Mouse (Mus musculus) B cell, adult 2 months (primary cell): ENCODE results near the gene Ndufa12.

Experiments
- DNase-seq, 2 experiments: peaks; one replicate each; pipeline ENCODE4 v3.0.0; 2022

Gene Ndufa12

DNA sequence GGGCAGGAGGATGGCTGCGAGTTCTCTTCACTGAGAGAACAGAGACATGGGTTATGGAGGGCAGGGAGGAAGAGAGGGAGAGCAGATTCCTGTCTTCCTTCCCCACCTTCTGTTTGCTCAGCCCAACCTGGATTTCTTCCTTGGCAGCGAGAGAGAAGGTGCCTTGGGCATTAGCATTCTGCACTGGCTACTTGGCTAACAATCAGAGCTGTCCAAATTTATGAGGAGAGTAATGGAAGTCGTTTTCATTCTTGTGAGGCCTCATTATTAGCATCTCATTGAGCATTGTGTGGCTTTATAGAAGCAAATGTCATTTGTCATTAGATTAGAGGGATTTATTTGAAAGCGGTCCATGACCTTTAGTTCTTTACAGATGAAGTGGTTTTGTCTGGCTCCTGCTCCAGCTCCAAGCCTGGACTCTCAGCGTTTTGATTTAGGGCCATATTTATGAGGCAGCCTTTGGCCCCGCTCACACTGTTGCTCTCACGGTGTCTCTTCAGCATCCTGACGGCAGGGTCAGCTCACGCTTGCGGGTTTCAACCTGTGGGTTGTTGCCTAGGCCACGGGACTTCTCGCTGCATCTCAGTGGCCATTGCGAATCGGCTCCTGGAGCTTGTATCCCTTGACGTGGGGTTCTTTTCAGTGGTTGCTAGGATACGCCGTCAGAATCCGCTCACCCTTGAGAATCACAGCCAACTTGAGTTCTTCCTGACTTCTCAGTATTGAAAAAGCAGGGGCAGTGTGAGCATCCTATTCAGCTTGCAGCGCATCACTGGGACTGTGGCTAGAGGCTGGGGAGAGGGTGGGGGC, 31.9 kb downstream of the Ndufa12 start:
- DNase-seq, result no peak

DNA sequence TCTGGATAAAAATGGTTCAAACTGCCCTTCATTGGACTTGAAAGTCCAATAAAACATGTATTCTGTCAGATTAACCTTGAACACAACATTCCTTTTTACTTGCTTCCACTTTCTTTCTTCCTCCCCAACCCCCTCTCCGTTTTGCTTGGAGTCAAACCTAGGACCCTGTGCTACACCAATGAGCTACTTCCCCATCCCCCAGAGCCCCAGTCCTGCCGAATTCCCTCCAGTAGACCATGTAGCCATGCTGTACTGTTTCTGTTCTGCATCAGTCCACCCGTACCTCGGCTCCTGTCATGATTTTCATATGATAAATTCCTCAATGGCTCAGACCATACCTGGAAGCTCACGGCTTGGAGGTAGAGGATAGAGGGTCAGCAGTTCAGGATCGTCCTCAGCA, 32.5 kb downstream of the Ndufa12 start:
- DNase-seq, result no peak

DNA sequence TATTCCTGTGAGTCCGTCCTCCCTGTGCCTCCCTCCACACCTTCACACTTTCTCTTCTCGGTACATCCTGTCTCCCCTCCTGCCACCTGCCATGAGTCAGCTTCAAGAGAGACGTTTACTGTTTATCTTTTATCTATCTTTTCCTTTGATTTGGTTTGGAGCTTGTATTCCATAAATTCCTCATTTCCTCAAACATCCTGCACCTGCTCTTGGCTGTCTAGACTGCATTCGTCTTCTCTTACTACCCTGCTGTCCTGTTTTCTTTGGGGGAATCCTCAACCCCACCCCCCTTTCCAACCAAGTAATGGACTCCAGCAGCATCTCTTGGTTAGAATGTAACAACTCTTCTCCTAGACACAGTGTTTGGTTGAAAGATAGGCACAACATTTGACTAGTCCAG, 36.7 kb downstream of the Ndufa12 start:
- DNase-seq, result no peak

DNA sequence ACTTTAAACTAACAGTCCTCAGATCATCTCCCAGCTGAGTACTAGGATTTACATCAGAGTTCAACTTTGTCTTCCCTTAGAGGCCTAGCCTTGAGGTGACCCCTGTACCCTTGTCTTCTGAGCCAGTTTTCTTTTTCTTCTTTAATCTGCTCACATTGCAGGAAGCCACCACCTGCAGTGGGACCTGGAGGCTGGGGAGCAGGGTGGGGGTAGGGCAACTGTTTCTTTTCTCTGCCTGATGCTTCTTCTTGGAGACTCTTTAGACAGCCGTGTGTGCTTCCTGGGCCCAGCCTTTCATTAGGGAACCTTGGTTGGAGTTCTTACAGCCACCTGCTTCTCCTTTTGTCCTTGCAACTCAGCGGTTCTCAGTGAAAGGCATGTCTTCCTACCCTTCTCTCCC, 42.8 kb downstream of the Ndufa12 start:
- no peak for DNase-seq

DNA sequence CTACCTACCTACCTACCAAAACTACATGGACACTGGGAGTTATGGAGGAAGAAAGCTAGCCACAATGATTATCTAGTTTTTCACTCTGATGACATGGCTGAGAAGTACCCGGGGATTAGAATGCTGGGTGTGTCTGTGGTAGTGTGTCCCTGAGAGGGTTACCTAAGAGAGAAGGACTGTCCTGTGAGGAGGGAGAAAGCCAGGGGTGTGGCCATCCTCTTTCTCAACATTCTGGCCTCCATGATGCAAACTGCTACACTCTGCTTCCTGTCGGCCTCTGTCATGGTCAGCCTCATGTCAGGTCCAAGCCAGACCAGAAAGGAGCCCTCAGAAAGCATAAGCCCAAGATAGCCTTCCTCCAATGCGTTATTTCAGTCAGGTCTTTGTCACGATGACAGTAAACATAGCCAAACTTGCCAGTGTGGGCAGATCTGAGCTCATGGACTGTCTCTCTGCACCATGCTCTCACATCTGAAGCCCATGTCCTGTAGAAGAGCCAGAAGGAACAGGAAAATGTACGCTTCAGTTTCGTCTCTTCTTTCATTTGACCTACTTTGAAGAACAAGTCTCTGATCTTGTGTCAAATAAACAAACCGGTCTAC, 49.3 kb downstream of the Ndufa12 start:
- DNase-seq, result no peak

DNA sequence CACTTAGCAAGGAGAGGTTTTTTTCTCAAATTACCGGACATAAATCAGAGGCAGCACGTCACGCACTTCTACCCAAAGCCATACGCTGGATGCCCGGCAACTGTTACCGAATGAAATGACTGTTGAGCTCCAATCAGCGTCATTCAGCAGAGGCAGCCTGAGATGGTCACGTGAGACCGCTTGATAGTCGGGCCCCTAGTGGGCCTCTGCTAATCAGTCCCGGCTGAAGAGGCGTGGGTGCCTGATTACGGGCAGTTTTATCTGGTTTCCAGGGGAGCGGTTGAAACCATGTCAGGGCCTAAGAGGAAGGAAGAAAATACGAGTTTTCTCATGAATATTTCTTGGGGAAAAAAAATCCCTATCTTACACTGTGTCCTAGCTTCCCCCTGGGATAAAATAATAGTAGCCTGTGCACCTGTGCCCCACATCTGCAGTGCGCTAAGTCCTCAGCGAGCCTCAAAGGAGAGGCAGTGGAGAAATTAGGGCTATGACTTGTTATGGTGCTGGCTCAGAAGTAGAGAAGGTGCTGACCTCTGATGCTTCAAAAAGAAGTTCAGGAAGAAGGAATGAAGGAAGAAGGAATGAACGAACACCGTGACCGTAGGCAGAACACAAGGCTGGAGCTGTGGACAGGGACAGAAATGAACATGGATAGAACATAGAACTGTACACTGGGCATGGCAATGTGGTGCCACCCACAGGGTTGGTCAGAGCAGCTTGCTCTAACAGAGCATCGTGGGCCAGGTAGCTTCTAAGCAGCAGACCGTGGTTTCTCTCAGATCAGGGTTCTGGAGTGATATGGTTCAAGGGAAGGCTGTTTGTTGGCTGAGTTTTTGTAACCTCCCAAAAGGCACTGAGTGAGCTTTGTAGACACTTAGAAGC, 51.3 kb downstream of the Ndufa12 start:
- no peak for DNase-seq

DNA sequence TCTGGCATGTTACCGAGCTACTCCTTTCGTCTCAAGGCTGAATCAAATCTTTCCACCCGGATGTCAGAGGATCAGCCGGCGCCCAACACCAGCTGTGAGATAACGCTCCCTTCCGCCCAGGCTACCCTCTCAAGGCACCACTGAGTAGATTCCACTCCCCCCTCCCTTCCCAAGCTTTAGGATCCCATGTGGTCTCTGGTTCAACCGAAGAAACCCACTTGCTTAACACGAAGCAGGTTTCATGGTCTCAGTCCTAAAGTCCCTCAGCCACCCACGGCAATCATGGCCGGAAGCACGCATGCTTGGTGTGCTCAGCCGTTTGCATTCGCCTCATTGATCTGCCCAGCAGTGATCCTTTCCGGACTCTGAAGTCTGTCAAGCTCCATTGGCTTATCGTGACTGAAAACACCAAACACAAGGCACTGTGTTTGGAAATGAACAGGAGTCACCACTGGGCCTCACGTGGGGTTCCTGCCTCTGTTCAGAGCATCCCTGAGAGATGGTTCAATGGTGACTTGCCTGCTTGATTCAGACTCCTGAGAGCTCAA, 54.8 kb downstream of the Ndufa12 start:
- no peak for DNase-seq

DNA sequence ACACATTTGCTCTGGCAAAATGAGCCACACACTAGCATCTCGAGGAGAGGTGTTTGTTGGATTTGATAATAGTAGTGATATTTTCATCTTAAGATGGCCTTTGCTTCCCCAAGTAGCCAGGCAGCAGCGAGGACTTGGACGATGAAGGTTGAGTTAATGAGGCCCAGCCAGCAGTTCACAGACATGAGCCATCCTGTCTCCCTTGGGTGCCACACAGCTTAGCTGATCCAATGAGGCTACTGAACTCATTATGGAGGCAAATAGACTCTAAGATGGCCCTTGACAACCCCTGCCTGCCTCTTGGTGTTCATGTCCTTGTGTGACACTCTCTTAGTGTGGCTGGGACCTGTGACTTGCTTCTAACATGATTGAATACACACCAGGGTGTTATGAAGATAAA, 56.2 kb downstream of the Ndufa12 start:
- DNase-seq, result no peak

DNA sequence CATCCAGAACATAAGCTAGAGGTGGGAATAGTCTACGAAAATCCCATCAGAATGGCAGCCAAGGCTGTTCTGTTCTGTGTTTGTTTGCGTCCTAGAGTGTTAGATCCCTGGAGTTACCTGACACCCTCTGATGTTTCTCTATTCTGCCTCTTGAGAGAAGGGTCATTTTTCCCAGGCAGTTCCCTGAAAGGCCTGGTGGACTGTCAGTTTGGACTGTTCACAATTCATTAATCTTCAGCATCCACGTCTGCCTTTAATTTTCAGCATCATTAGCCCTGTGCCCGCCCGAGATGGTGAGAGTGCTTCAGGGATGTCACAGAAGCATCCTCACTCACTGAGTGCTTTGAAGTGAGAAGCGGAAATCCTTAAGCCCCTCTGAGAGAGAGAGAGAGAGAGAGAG, 57.2 kb downstream of the Ndufa12 start:
- no peak for DNase-seq

DNA sequence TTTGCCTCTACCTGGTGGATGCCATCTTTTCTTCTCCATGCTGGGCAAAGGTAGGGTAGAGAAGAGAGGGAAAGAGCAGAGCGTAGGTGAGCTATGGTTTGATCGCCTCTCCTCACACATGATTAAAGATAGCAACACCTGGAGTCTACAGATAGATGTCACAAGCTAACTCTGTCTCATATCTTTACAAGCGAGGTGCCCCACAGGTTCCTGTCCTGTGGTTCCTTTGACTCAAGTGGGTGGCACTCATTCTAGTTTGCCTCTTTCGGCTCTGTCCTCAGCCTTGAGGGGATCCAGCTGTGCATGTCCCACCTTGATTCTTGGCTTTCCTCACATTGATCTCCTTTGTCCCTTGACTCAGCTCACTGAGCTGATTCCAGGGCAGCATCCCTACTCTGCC, 58.0 kb downstream of the Ndufa12 start:
- DNase-seq, result no peak

DNA sequence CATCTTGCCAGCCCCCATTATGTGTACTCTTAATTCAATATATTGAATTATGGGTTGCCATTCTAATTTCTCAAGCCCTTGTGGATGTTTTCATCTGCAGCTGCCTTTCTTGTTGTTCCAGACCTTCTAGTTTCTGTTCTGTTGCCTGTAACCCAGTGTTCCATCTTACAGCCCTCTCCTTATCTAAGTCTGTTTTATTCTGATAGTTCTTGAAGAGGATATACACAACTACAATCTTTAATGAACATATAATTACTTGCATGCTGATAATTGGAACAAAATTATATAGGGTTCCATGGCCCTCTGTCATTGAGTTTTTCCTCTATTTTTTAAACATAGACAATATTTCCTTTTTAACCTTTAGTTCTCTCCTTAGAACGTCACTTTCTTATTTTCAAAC, 62.0 kb downstream of the Ndufa12 start:
- no peak for DNase-seq

DNA sequence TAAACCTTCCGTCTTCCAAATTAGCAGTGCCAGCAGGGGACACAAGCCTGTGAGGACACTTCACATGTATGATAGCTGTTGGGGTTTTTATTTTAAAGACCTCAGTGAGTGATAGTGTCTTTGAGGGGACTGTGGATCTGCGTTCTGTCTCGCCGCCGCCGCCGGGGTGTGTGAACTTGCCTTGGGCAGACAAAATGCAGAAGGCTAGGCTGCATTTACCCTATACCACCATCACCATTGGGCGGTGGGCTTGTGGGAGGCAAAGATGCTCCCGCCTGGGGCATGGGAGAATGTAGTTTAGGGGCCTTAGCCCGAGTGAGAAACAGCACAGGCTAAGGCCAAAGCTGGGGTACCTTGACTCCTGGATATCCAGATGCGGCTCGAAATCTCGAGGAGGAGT, 64.1 kb downstream of the Ndufa12 start:
- no peak for DNase-seq

DNA sequence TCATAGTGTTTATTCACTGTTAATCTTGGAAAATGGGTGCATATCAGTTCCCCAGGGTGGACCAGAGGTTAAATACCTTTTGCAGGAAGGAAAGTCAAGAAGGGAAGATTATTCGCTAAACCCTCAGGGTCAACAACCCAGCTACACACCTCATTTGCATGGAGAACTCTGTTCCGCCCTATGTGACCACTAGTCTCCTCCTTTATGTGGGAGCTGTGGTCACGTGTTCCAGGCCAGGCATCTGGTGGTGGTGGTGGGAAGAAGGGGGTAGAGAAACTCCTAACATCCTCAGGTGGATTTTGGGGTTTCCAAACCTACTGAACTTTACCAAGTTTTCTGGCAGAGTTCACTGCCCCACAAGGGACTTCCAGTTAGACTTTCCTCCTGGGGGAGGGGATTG, 64.7 kb downstream of the Ndufa12 start:
- DNase-seq, result no peak

DNA sequence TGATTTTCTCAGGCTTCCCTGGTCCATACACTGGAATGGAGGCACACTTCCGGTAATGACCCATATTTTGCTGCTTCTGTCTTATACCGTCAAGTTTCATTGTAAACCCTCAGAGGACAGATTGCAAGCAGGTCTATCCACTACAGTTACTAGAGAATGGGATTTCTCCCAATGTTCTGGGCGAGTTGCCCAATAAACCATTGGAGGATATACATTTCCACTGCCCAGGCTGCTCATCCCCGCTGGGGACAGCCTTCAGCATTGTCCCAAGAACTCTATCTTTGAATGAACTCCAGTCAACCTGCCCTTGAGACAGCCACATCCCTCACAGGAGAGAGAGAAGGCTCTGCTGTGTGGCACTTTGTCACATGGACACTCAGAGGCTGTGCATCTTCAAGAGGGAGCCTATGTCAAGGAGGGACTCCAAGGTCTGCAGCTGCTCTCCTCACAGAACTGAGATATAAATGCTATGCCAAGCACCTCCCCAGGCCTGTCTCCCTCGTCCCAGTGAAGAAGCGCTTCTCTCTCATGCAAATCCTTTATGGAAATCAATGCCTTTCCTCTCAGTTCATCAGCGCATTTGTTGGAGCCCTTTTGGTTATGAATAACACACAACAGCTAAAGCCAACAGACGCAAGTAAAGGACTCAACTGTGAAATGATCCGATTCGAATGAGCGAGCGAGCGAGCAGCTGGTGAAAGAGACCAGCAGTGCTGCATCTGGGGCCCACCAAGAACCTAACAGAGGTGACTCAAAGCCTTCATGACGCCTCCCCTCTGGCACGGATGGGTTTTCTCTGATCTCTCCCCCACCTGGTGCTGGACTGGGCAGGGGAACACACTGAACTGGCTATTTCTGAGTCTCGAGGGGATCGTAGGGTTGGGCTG, 67.4 kb downstream of the Ndufa12 start:
- no peak for DNase-seq
